Mouse (Mus musculus) hindbrain, postnatal 0 days (tissue): ENCODE measurements around the gene Tcea3. TPM values are rescaled to one million over a fixed set of nuclear protein-coding genes. Genes with fewer than 3 reads are reported as not detected.

ENCODE experiments used
- ATAC-seq: fragments of 200-750 bp; cut with Nextera tagmentation; 2 replicates; pipeline ENCODE4 v1.8.0; 2017; ENCODE audit warnings: mild to moderate bottlenecking, moderate TSS enrichment, moderate library complexity
- DNase-seq: peaks from one replicate; pipeline ENCODE4 v3.0.0-alpha.2; 2015; ENCODE audit warnings: low spot score
- H3K27ac ChIP-seq: fragments of 300-500 bp; sonication (generic); 2 replicates; pipeline ENCODE4 v1.5.1; 2014; ENCODE audit warnings: mild to moderate bottlenecking
- H3K27me3 ChIP-seq: fragments of 300-500 bp; sonication (generic); 2 replicates; pipeline ENCODE4 v1.6.1; 2014; ENCODE audit warnings: low read length, mixed read lengths; ENCODE audit not compliant: insufficient read depth
- H3K36me3 ChIP-seq: fragments of 300-500 bp; sonication (generic); 2 replicates; pipeline ENCODE4 v1.6.1; 2014; ENCODE audit warnings: low read length, mixed read lengths; ENCODE audit not compliant: insufficient read depth
- H3K4me1 ChIP-seq: fragments of 300-500 bp; sonication (generic); 2 replicates; pipeline ENCODE4 v1.6.1; 2014; ENCODE audit warnings: antibody characterized with exemption, low read length, mixed read lengths; ENCODE audit not compliant: insufficient read depth
- H3K4me2 ChIP-seq: fragments of 300-500 bp; sonication (generic); 2 replicates; pipeline ENCODE4 v1.6.1; 2014; ENCODE audit warnings: low read depth, mild to moderate bottlenecking, low read length, moderate library complexity, mixed read lengths
- H3K4me3 ChIP-seq: fragments of 300-500 bp; sonication (generic); 2 replicates; pipeline ENCODE4 v1.5.1; 2014; ENCODE audit warnings: low read length
- H3K9ac ChIP-seq: fragments of 300-500 bp; sonication (generic); replicated peaks from 2 replicates; pipeline ENCODE4 v1.6.1; 2014; ENCODE audit warnings: mild to moderate bottlenecking, low read length, moderate library complexity, mixed read lengths
- H3K9me3 ChIP-seq: fragments of 300-500 bp; sonication (generic); 2 replicates; pipeline ENCODE4 v1.6.1; 2016; ENCODE audit warnings: low read length, mixed read lengths
- CTCF ChIP-seq: IDR thresholded peaks from 2 replicates; pipeline ENCODE4 v1.5.1; 2016; ENCODE audit warnings: antibody characterized with exemption, control low read depth, low read depth
- WGBS: fragments of 180-500 bp; shearing (Covaris S2); extraction: QIAGEN DNeasy Blood & Tissue Kit; methylation state at CpG from one replicate; pipeline ENCODE4 v1.1.7; 2014; 5-methylcytosine and 5-hydroxymethylcytosine counted together
- polyA plus RNA-seq: library from polyadenylated mRNA; unstranded; fragments of >200 nt; fragmentation: Nextera tagmentation; extraction: Ambion mirVana; gene quantifications from 2 replicates; pipeline ENCODE4 v1.2.1, GENCODE M21; 2015
- total RNA-seq: library from RNA; depleted of rRNA; stranded (reverse); fragments of >200 nt; gene quantifications from 2 replicates; pipeline ENCODE4 v1.2.3, GENCODE M21; 2014

Gene Tcea3
- total and polyA plus RNA-seq, 2 experiments from 2014 or later: 2.2 to 3.3 TPM

DNA sequence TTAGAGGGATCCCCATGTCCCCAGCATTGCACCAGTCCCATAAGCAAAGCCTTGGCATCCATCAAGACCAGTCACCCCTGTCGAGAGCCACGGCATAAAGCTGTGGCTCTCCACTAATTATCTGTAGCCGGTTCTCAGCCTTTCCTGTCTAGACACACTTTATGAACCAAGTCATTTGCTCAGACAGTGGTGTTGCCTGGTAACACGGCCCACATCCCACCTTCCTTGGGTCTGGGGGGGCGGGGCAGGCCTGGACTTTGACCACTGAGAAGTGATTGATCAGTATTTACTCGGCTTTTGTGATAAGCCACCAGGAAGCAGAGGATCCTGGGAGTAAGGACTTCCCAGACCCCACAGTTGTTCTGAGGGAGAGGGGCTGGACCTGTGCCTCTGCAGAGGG lies 8.4 kb downstream of the Tcea3 start:
- 44% methylated on average over 6 of the region's 6 CpGs for WGBS
- no peak for ATAC-seq

DNA sequence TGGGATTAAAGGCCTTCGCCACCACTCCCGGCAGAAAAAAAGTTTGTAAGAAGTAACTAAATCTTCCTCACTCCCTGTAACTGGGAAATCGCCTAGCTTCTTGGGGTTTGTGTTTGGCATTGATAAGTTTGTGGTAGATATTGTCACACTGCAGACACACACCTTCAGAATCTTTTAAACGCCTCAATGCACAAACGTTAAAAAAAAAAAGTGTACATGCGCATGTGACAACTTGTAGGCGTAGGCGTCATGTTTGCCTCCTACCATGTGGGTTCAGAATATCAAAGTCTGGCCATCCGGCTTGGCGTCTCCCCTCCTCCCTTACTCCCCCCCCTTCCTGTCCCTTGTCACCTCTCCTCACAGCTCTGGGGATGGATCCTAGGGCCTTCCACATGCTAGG lies 9.2 kb downstream of the Tcea3 start:
- TF ChIP-seq CTCF: no peak
- no peaks in the 10 kb centered on the region for H3K36me3 ChIP-seq
- ATAC-seq (no peak), DNase-seq (no peak)
- H3K9ac ChIP-seq: no peak overlapping the region
- H3K4me3 ChIP-seq: no peak overlapping the region
- no peaks in the 10 kb centered on the region for H3K27me3 ChIP-seq
- H3K27ac ChIP-seq: no peak overlapping the region
- H3K4me2 ChIP-seq: no peak overlapping the region
- WGBS: 81% methylated on average over 10 of the region's 10 CpGs
- no peaks in the 10 kb centered on the region for H3K9me3 ChIP-seq
- no peaks in the 10 kb centered on the region for H3K4me1 ChIP-seq

More for the DNA sequence above, 8.4 kb downstream of the Tcea3 start:
- H3K36me3 ChIP-seq: no peaks in the 10 kb centered on the region
- H3K4me1 ChIP-seq: no peaks in the 10 kb centered on the region
- no peak for DNase-seq
- H3K27ac ChIP-seq: no peak overlapping the region
- no peak overlapping the region for H3K4me2 ChIP-seq
- H3K4me3 ChIP-seq: no peak overlapping the region
- H3K27me3 ChIP-seq: 0 out of 2 replicates have a peak, but pooled peaks cover 3% of the 10 kb centered on the region
- H3K9ac ChIP-seq: no peak overlapping the region
- H3K9me3 ChIP-seq: no peaks in the 10 kb centered on the region
- TF ChIP-seq CTCF: no peak

DNA sequence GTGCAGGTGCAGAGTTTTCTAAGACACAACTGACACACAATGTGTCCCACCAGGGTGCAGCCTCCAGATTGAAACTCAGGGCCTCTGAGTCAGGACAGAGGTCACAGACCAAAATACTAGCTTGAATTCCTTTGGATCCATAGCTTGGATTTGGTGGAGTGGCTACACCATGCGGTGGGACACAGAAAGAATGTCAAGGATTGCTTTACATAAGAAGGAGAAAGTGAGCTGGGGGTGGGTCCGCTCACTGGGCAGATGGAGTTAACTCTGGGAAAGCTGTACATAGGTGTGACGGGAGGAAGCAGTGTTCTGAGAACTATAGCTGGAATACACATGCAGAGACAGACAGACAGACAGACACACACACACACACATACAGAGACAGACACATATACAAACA lies 12.4 kb downstream of the Tcea3 start:
- Histone ChIP-seq H3K4me3 (no peak overlapping the region), H3K27me3 (no peaks in the 10 kb centered on the region), H3K4me1 (no peaks in the 10 kb centered on the region), H3K4me2 (no peak overlapping the region), H3K9ac (no peak overlapping the region), H3K9me3 (no peaks in the 10 kb centered on the region), H3K36me3 (no peaks in the 10 kb centered on the region), H3K27ac (no peak overlapping the region)
- 49% methylated on average over 3 of the region's 3 CpGs for WGBS
- no peak for ATAC-seq
- no peak for DNase-seq
- TF ChIP-seq CTCF: no peak

DNA sequence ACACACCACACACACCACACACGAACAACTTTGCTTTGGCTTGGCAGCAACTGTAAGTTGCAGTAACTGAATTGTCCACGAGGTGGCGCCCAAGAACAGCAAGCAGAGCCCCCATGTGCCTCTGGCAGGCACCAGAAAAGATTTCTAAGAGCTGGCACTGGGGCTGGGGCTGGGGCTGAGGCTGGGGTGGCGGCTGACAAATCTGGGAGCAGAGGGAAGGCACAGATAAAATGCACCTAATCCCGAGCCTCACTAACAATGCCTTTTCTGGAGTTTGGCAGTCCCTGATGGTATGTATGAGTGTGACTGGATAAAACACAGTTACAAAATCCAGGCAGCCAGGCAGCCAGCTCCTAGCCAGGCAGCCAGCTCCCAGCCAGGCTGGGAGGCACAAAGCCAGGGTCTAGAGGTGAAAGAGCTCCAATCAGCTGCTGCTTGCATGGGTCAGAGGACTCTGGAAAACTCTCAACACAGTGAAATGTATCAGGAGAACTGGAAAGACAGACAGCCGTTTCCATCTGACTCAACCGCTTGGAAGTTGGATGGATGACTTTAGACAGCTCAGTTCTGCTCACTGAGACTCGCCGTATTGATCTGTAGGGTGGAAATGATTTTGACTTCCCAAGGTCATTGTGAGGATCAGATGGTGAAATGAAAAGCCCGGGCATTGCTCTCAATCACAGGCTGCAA lies 13.1 kb downstream of the Tcea3 start:
- peak; percentile 96 for TF ChIP-seq CTCF
- Histone ChIP-seq H3K4me2 (no peak overlapping the region), H3K9me3 (no peaks in the 10 kb centered on the region), H3K27ac (no peak overlapping the region; the same call in 1 of the 2 replicates), H3K9ac (no peak overlapping the region), H3K36me3 (no peaks in the 10 kb centered on the region), H3K4me1 (no peaks in the 10 kb centered on the region), H3K4me3 (no peak overlapping the region), H3K27me3 (no peaks in the 10 kb centered on the region)
- DNase-seq (peak; percentile 90), ATAC-seq (peak; percentile 81; the same call in 1 of the 2 replicates)
- 30% methylated on average over 10 of the region's 10 CpGs for WGBS

DNA sequence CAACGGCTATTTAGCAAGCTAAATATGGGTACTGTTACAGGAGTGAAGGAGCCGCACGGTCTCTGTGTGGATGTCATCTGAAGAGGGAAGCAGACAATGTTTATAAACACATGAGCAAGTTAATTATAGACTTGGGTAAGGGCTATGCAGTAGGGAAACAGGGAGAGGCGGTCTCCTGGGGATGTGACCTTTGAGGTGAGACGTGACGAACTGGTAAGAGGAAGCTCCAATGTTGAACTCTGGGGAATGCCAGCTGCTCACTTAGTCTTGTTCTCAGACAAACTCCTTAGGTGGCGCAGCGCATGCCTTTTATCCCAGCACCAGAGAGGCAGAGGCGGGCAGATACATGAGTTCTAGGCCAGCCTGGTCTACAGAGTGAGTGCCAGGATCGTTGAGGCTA lies 14.4 kb downstream of the Tcea3 start:
- Histone ChIP-seq H3K27ac (no peak overlapping the region), H3K36me3 (no peaks in the 10 kb centered on the region), H3K27me3 (no peaks in the 10 kb centered on the region), H3K9ac (no peak overlapping the region), H3K9me3 (no peaks in the 10 kb centered on the region), H3K4me3 (no peak overlapping the region), H3K4me2 (no peak overlapping the region), H3K4me1 (no peaks in the 10 kb centered on the region)
- DNase-seq (no peak), ATAC-seq (no peak)
- no peak for TF ChIP-seq CTCF
- WGBS: 77% methylated on average over 10 of the region's 10 CpGs

DNA sequence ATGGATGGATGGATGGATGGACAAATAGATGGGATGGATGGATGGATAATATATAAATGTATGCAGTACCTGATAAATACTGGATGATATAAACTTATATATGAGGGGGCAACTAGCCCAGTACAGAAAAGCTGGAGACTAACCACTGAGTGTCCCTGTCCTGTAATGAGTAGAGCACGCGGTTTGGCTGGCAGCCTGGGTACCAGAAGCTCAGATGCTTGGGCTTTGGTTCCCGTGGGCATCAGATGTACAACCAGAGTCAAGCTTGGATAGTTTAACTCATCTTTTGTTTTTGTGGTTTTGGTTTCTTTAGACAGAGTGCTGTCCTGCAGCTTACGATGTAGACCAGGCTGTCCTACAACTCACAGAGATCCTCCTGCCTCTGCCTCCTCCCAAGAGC lies 16.0 kb downstream of the Tcea3 start:
- TF ChIP-seq CTCF: no peak
- no peak overlapping the region for H3K4me2 ChIP-seq
- no peak overlapping the region for H3K9ac ChIP-seq
- no peaks in the 10 kb centered on the region for H3K4me1 ChIP-seq
- H3K27me3 ChIP-seq: no peaks in the 10 kb centered on the region
- H3K9me3 ChIP-seq: no peaks in the 10 kb centered on the region
- ATAC-seq (no peak), DNase-seq (no peak)
- H3K4me3 ChIP-seq: no peak overlapping the region
- no peaks in the 10 kb centered on the region for H3K36me3 ChIP-seq
- H3K27ac ChIP-seq: no peak overlapping the region
- WGBS: 90% methylated on average over 4 of the region's 4 CpGs

DNA sequence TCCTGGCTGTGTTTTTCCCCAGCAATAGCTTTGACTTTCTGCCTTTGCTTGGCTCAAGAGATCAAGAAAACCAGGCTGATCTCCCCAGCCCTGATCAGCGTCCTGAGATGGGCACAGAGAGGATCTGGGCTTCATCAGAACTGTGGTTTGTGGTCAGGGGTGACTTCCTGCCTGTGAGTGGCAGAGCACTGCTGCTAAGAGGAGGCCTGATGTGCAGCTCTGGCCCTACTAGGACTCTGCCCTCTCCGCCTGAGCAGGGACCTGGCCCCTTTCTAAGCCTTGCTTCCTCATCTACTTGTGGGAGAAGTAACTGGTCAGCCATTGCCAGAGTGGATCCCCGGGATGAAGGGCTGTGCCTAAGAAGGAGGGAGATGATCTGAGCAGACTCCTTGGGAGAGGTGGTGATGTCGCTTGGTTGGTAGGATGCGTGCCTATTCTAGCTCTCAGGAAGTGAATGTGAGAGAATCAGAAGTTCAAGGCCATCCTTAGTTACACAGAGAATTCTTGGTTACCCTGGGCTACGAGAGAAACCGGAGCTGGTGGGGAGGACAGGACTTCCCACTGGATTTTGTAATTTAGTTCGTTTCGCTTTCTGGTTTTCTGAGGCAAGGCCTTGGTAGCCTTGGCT lies 19.3 kb downstream of the Tcea3 start:
- no peaks in the 10 kb centered on the region for H3K36me3 ChIP-seq
- no peak for DNase-seq
- no peak overlapping the region for H3K9ac ChIP-seq
- ATAC-seq: no peak
- no peak overlapping the region for H3K4me3 ChIP-seq
- 78% methylated on average over 9 of the region's 9 CpGs for WGBS
- H3K4me1 ChIP-seq: no peaks in the 10 kb centered on the region
- no peak for TF ChIP-seq CTCF
- no peak overlapping the region for H3K4me2 ChIP-seq
- no peaks in the 10 kb centered on the region for H3K9me3 ChIP-seq
- H3K27me3 ChIP-seq: no peaks in the 10 kb centered on the region
- no peak overlapping the region for H3K27ac ChIP-seq
